Mouse (Mus musculus) CD4-positive, CD25-positive, alpha-beta regulatory T cell, adult 4 months (primary cell): Measurements from ENCODE around the gene Wdr11. TPM values are rescaled to one million over a fixed set of nuclear protein-coding genes. Genes with fewer than 3 reads are reported as not detected.

Source experiments
- ATAC-seq: one replicate; pipeline ENCODE4 v1.8.0; 2017
- polyA plus RNA-seq, 2 experiments: library from polyadenylated mRNA; unstranded; fragments of 100-300 nt; shearing (Covaris generic); gene quantifications; one replicate each; pipeline ENCODE4 v1.2.1; 2017

The Wdr11 gene
- polyA plus RNA-seq, 2 experiments from 2014 or later, result 22.3 to 40.1 TPM

DNA sequence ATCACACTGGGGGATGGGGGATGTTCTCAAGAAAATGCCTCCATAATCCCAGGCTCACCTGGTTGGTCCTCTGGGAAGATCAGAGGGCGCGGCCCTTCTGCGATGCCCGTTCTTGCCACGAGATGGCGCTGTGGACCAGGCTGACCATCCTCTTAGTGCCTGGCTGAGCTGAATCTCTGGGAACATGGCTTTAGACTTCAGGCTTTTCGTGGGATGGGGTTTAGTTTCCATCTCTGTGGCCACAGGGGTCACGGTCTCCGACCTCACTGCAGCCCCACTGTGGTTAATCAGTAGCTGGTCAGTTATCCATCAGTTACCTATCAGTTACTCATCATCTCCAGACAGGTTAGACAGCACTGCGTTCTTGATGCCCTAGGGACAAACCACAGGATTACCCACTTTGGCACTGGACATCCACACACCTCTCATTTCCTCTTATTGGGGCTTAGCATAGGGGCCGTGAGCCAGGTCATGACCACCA, 62.2 kb downstream of the Wdr11 start:
- ATAC-seq, result no peak

- ATAC-seq, result no peak
These were observed 63.3 kb downstream of the Wdr11 start for GRCm38 (mm10) chr7:129654923-129655322.

GRCm38 (mm10) chr7:129655604-129656226, 64.1 kb downstream of the Wdr11 start:
- no peak for ATAC-seq

GRCm38 (mm10) chr7:129657867-129658266, 66.2 kb downstream of the Wdr11 start:
- ATAC-seq, result no peak

- ATAC-seq, result no peak
These were observed 68.1 kb downstream of the Wdr11 start for GRCm38 (mm10) chr7:129659755-129660154.

GRCm38 (mm10) chr7:129660546-129660945, 68.9 kb downstream of the Wdr11 start:
- ATAC-seq, result no peak

DNA sequence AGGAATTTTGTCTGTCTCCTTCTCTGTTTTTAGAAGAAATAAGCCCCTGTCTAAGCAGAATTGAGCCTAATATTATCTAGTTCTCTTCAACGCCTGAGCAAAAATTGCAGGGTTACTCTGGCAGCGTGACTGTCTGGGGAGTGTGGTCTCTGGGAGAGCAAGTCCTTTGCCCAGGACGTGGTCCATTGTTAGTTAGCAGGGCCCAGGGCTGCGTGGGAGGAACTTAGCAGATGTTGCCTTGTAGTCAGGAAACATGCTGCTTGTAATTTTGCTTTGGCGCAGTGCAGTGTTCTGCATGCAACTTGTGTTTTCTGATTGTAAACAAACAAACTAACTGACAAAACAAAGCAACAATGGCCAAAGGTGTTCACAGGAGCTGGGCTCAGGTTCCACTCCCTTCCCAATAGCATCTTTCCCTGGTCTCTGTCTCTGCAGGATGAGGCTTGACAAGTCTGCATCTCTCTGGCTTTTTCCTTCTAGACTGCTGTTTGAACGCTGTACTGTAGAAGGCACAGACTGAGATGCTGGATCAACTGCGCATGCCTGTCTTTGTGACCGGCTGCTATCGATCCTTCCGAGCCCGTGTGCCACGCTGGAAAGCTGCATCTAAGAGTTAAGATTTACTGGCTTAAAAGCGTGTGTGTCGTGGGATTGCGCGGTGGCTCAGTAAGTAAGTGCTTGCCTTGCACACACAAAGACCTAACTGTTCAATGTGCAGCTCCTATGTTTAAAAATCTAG, 70.6 kb downstream of the Wdr11 start:
- ATAC-seq, result no peak

DNA sequence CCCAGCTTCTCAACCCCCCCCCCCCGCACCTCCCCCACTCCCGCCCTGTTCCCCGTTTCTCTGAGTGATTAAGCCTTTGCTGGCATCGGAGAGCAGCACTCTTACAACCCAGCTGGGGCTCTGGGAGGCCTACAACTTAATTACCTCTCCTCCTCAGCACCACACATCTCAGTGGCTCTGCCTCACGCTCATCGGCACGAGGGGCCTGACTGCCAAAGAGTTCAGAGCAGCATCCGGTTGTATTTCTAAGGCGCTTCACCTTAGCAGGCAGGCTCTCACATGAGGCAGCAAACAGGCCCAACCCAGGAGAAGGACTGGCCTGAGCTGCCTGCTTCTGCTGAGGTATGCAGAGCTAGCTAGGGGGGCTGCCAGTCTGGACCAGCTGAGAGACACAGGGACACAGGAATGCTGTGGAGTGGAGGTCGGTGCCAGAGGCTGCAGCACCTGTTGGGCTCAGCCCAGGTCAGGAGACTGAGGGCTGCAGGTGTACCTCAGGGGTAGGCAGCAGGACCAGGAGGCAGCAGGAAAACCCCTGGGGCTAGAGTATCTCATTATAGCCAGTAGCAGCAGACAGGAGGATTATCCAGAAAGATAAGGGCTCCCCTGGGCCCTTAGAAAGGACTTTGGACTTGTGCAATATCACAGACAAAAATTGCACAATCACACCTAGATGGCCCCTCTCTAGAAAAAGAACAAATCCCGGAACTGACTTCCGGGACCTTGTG, 72.3 kb downstream of the Wdr11 start:
- ATAC-seq, result no peak

- no peak for ATAC-seq
These were observed 73.7 kb downstream of the Wdr11 start for GRCm38 (mm10) chr7:129665411-129665810.

DNA sequence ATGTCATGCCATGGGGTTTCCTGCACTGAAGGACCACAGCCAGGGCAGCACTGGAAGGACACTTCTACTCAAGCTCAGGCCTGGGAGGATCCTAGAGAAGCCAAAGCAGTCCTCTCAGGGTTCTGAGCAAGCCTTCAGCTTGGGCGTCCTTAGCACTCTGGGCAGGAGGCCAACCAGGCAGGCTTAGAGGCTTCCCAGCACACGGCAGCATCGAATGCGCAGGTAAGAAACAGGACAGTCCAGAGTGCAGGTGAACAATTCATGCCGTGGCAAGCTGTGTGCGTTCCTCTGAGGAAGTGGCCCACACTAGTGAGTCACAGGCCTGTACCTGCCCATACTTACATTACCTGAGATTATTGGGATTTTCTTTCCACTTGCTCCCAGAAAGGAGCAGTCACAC, 74.3 kb downstream of the Wdr11 start:
- no peak for ATAC-seq

- ATAC-seq, result no peak
These were observed 74.9 kb downstream of the Wdr11 start for GRCm38 (mm10) chr7:129666526-129666925.

DNA sequence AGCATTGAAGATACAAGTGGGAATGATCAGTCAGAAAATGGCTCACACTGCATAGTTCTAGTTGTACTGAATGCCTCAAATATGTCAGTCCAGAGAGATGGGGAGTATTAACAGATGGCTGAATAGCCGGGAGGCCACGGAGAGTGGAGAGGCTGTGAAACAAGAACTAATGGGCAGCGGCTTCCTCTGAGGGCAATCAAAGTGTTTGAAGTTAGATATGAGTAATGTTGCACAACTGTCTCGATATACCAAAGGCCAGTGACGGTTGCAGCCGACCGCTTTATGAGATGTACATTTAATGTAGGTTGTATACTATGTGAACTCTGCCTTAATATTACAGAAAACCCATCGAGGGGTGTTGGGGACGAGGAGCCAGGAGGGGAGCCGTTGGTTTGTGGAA, 78.6 kb downstream of the Wdr11 start:
- no peak for ATAC-seq

- ATAC-seq, result no peak
These were observed 80.3 kb downstream of the Wdr11 start for GRCm38 (mm10) chr7:129671675-129672651.

GRCm38 (mm10) chr7:129673776-129674175, 82.1 kb downstream of the Wdr11 start:
- ATAC-seq, result no peak

DNA sequence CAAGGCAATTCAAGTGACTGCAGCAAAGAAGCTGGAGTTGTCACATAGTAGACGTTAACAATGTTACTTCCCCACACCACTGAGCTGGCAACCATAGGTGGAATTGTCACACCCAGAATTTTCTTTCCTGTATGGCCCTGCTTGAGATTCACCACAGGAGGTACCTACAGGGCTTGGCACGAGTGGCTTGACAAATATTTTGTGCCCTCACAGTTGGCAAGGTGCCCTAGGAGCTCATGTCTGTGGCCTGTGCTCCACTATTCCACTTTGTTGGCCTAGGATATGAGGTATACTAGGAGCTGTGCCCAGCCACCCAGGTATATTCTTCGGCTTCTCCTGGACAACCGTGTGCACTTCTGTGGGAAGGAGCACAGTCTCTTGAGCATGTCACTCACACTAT, 82.9 kb downstream of the Wdr11 start:
- ATAC-seq, result no peak

DNA sequence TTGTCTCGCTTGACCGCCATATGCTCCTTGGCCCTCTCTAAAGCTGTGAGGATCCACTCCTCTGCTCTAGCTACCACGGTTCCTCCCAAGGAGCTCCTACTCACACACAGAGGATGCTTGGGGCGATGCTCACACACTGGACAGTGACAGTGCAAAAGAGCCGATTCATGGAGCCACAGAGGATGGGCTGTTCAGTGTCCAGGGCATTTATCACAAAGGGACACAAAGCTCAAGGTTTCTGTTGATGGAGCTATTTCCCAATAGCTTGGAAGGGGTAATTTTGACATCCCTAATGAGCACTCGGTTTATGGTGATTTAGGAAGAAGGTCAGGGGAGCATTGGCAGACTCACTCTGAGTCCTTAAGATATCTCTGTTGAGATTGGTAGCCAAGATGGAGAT, 84.2 kb downstream of the Wdr11 start:
- no peak for ATAC-seq

DNA sequence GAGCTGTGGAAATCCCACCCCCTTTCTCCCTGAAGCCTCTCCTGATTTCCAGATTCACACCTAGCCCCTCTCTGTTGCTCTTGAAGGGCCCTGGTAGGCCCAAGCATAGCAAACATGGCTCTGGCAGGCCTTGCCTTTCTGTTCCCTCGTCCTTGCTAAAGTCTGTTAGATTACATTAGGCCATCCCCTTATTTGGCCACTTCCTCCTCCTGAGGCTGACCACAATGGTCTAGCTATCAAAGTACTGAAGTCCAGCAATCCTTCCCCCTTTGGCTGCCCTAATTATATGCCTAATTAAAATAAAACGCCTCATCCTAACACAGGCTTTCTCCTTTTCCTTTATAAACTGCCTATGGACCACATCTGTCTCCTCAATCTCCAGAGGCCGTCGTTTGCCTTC, 85.5 kb downstream of the Wdr11 start:
- ATAC-seq, result no peak

DNA sequence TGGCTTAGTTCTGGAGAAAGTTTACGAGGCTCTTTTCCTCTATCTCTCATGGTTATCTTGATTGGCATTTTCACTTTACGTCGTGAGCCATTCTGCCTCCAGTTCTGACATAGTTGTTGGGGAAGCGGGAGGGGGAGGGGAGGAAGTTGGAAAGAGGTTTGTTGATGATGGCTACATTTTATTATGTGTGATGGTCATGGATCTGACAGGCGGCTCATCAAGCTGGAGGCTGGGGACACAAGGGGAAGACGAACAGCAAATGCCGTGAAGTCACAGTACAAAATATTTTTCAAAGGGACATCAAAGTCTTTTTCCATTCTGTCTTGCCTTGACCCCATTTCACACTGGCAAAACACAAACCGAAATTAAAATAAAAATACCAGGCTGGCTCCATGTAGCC, 86.8 kb downstream of the Wdr11 start:
- no peak for ATAC-seq

- ATAC-seq, result no peak
These were observed 87.3 kb downstream of the Wdr11 start for GRCm38 (mm10) chr7:129678972-129679371.

- no peak for ATAC-seq
These were observed 89.0 kb downstream of the Wdr11 start for GRCm38 (mm10) chr7:129680534-129681210.

- no peak for ATAC-seq
These were observed 90.9 kb downstream of the Wdr11 start for GRCm38 (mm10) chr7:129682525-129682924.

DNA sequence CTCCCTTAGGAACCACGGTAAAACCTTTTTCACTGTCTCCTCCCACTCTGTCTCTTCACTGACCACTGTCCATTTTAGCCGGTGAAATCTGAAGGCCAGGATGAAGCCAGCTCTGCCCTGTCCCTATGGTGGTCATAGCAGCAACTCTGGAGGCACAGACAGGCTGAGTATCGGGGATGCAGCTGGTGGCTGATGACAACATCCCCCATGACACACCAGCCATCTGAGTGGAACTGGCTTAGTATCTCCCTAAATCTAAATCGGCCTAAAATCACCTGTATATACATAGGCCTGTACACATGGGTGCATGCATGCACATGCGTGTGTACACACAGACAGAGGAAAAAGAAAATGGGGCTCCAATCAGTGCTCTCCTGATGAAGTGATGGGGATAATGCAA, 93.7 kb downstream of the Wdr11 start:
- no peak for ATAC-seq
